Comparison of ENCODE assay signal across 15 mouse cellular contexts in genomic region chr11:5502351-5503051, GRCm38 (mm10). TPM values are rescaled to one million over a fixed set of nuclear protein-coding genes. Genes with fewer than 3 reads are reported as not detected.
DNase-seq lines count a peak whose midpoint lies in the region; ATAC-seq and TF ChIP-seq lines count a peak whose summit lies in the region.
"Had no signal": no experiment of that assay in that cellular context is flagged by ENCODE, and none has a peak within 500 bp of the region (broad histone marks: within the 10 kb centered on the region; RNA-seq: fewer than 3 reads in every experiment).

No protein-coding gene starts in this region.

- TF ChIP-seq CTCF in spleen, adult 2 months (IDR thresholded peaks at IDR 0.05; ENCODE audit: extremely low read depth, insufficient read depth, insufficient read length, insufficient replicate concordance), result no peak
- no peak for TF ChIP-seq CTCF in lung, adult 2 months (IDR thresholded peaks at IDR 0.05; ENCODE audit: insufficient read depth, low read length)
- TF ChIP-seq CTCF in stomach, postnatal 0 days (IDR thresholded peaks at IDR 0.05; ENCODE audit: low read depth), result no peak

- H3K4me2 ChIP-seq in stomach, postnatal 0 days (replicated peaks; ENCODE audit: low read depth), result no peak overlapping the region
- H3K4me2 ChIP-seq: hindbrain, embryonic 14.5 days; limb, embryonic 13.5 days had no signal

- H3K27ac ChIP-seq in spleen, adult 2 months (ENCODE audit: insufficient read depth, low read length), result 0 out of 2 replicates have a peak overlapping the region, but pooled peaks have one; percentile 21
- 0 out of 2 replicates have a peak overlapping the region, but pooled peaks have one; percentile 0 for H3K27ac ChIP-seq in stomach, postnatal 0 days (replicated peaks)
- H3K27ac ChIP-seq: heart, adult 2 months; hindbrain, embryonic 14.5 days; limb, embryonic 13.5 days had no signal

- H3K4me1 ChIP-seq in spleen, adult 2 months (ENCODE audit: control insufficient read depth, insufficient read depth, insufficient read length), result peaks cover 9% of the 10 kb centered on the region
- peaks cover 19% of the 10 kb centered on the region for H3K4me1 ChIP-seq in lung, adult 2 months (ENCODE audit: control insufficient read depth, insufficient read depth, low read length)
- H3K4me1 ChIP-seq in stomach, postnatal 0 days (replicated peaks; ENCODE audit: control insufficient read depth, insufficient read depth), result no peaks in the 10 kb centered on the region
- H3K4me1 ChIP-seq: limb, embryonic 13.5 days had no signal

- WGBS in spleen, adult 2 months, result 71% methylated on average over 10 of the region's 10 CpGs
- WGBS in lung, adult 2 months, result 64% methylated on average over 10 of the region's 10 CpGs
- 72% methylated on average over 10 of the region's 10 CpGs for WGBS in stomach, postnatal 0 days

- TF ChIP-seq POLR2A in spleen, adult 2 months (IDR thresholded peaks at IDR 0.05; ENCODE audit: low read depth, low read length), result no peak
- TF ChIP-seq POLR2A in lung, adult 2 months (IDR thresholded peaks at IDR 0.05; ENCODE audit: borderline replicate concordance, extremely low read depth, low read depth, low read length), result peak; percentile 36; the same call in 1 of the 2 replicates

- TF ChIP-seq EP300 in stomach, postnatal 0 days (optimal IDR thresholded peaks at IDR 0.05), result no peak

- no peak overlapping the region for H3K4me3 ChIP-seq in spleen, adult 2 months (ENCODE audit: extremely low read depth, insufficient read depth, insufficient read length)
- H3K4me3 ChIP-seq in lung, adult 2 months (replicated peaks; ENCODE audit: extremely low read depth, low read depth, low read length), result no peak overlapping the region
- no peak overlapping the region for H3K4me3 ChIP-seq in stomach, postnatal 0 days (ENCODE audit: low read depth, low read length)
- H3K4me3 ChIP-seq: erythroblast, embryonic 14.5 days; heart, adult 2 months; limb, embryonic 13.5 days; myocyte had no signal

- no peaks in the 10 kb centered on the region for H3K36me3 ChIP-seq in spleen, adult 2 months (ENCODE audit: control insufficient read depth, insufficient read depth, low read length)
- no peaks in the 10 kb centered on the region for H3K36me3 ChIP-seq in stomach, postnatal 0 days (ENCODE audit: control insufficient read depth, insufficient read depth, low read length)
- H3K36me3 ChIP-seq: limb, embryonic 13.5 days had no signal

- H3K9ac ChIP-seq in stomach, postnatal 0 days (ENCODE audit: low read length), result no peak overlapping the region
- H3K9ac ChIP-seq: hindbrain, embryonic 14.5 days; limb, embryonic 13.5 days had no signal

- no peaks in the 10 kb centered on the region for H3K9me3 ChIP-seq in stomach, postnatal 0 days (ENCODE audit: control insufficient read depth, low read length)
- H3K9me3 ChIP-seq: limb, embryonic 13.5 days had no signal

- no peak for DNase-seq in spleen, adult 2 months (ENCODE audit: low read depth in 1 of 2, low spot score in 2 of 2)
- DNase-seq in spleen, postnatal 10 days (ENCODE audit: low spot score in 2 of 2), result no peak
- peak; percentile 38 for DNase-seq in adrenal gland, postnatal 25 days
- no peak for DNase-seq in lung, adult 2 months
- peak; percentile 53 for DNase-seq in stomach, postnatal 0 days (ENCODE audit: low spot score)
- DNase-seq in c-Kit-positive CD71-positive TER-119-positive erythroid progenitor cells, embryonic 14.5 days (ENCODE audit: low spot score), result no peak
- no peak for DNase-seq in heart, adult 8-10 months (ENCODE audit: low spot score)
- DNase-seq: cerebellum, adult 8-10 months; thymus, postnatal 36 days had no signal

- ATAC-seq in stomach, postnatal 0 days (ENCODE audit: low FRiP score, low TSS enrichment), result no peak
- ATAC-seq in megakaryocyte-erythroid progenitor cell, adult 5-6 weeks (replicated peaks; ENCODE audit: low FRiP score, low TSS enrichment, poor library complexity, severe bottlenecking), result no peak

- no peaks in the 10 kb centered on the region for H3K27me3 ChIP-seq in spleen, adult 2 months (ENCODE audit: control insufficient read depth, insufficient read depth, low read length)
- no peaks in the 10 kb centered on the region for H3K27me3 ChIP-seq in stomach, postnatal 0 days (ENCODE audit: control insufficient read depth, insufficient read depth, low read length)
- H3K27me3 ChIP-seq: limb, embryonic 13.5 days had no signal

RNA-seq across cellular contexts. Expression of gene Xbp1, which starts 18.0 kb away (rescaled TPM):
- polyA plus RNA-seq in spleen, adult 2 months (2012; rRNA removed), result 63.7 and 75.6 TPM in 2 replicates
- 139 and 149 TPM in 2 replicates for total RNA-seq in adrenal gland, postnatal 25 days (2021)
- 123 and 131 TPM in 2 replicates for polyA plus RNA-seq in lung, adult 2 months (2012; rRNA removed)
- polyA plus RNA-seq in stomach, postnatal 0 days (2015; fragmentation: Nextera tagmentation; extraction: Ambion mirVana), result 221 and 223 TPM in 2 replicates
- total RNA-seq in megakaryocyte-erythroid progenitor cell, adult 5-6 weeks (2014; fragmentation: Nextera tagmentation), result 32.9 and 35.4 TPM in 2 replicates
- 32.5 and 52.3 TPM in 2 replicates for total RNA-seq in megakaryocyte-erythroid progenitor cell, adult 5-6 weeks (2017)
- 10 to 100 TPM; 53.5 to 76.4 (median 71.0) TPM for total RNA-seq in heart, adult 8-10 months (2022)

RNA-seq across cellular contexts. Expression of gene Ccdc117, which starts 39.5 kb away (rescaled TPM):
- polyA plus RNA-seq in spleen, adult 2 months (2012; rRNA removed), result 4.7 and 5.6 TPM in 2 replicates
- 28.3 and 30.3 TPM in 2 replicates for total RNA-seq in adrenal gland, postnatal 25 days (2021)
- polyA plus RNA-seq in lung, adult 2 months (2012; rRNA removed), result 7.9 and 8.7 TPM in 2 replicates
- polyA plus RNA-seq in stomach, postnatal 0 days (2015; fragmentation: Nextera tagmentation; extraction: Ambion mirVana), result 8.7 and 9.2 TPM in 2 replicates
- total RNA-seq in megakaryocyte-erythroid progenitor cell, adult 5-6 weeks (2014; fragmentation: Nextera tagmentation), result 16.7 and 23.1 TPM in 2 replicates
- 34.6 and 42.4 TPM in 2 replicates for total RNA-seq in megakaryocyte-erythroid progenitor cell, adult 5-6 weeks (2017)
- 10 to 100 TPM; 19.8 to 27.1 (median 22.6) TPM for total RNA-seq in heart, adult 8-10 months (2022)

RNA-seq across cellular contexts. Expression of gene Znrf3, which starts 57.9 kb away (rescaled TPM):
- polyA plus RNA-seq in spleen, adult 2 months (2012; rRNA removed), result 4.3 and 4.6 TPM in 2 replicates
- total RNA-seq in adrenal gland, postnatal 25 days (2021), result 25.6 and 43.2 TPM in 2 replicates
- 10.8 and 14.4 TPM in 2 replicates for polyA plus RNA-seq in lung, adult 2 months (2012; rRNA removed)
- 8.9 and 9.3 TPM in 2 replicates for polyA plus RNA-seq in stomach, postnatal 0 days (2015; fragmentation: Nextera tagmentation; extraction: Ambion mirVana)
- 12.2 and 13.7 TPM in 2 replicates for total RNA-seq in megakaryocyte-erythroid progenitor cell, adult 5-6 weeks (2014; fragmentation: Nextera tagmentation)
- total RNA-seq in megakaryocyte-erythroid progenitor cell, adult 5-6 weeks (2017), result 3.8 and 4.6 TPM in 2 replicates
- total RNA-seq in heart, adult 8-10 months (2022), result 1 to 10 TPM; 6.2 to 8.4 (median 7.7) TPM

Comparison
In these comparisons a context has a peak if more than half of its experiments do, and no peak if none do; other contexts are left out.
1. DNase-seq: peak in adrenal gland, postnatal 25 days (single experiment) and stomach, postnatal 0 days (single experiment); none in spleen, adult 2 months (0 of 2), spleen, postnatal 10 days (0 of 2), lung, adult 2 months (single experiment), c-Kit-positive CD71-positive TER-119-positive erythroid progenitor cells, embryonic 14.5 days (single experiment) and heart, adult 8-10 months (single experiment).